Mouse (Mus musculus) retina, adult 2 months (tissue): Measurements from ENCODE around the gene Cfhr1.

Experiments
- DNase-seq: peaks from one replicate; pipeline ENCODE4 v3.0.0-alpha.2; 2012; ENCODE audit warnings: low read depth, low spot score

The Cfhr1 gene

GRCm38 (mm10) chr1:139560024-139560423, at the start of gene Cfhr1:
TSS of gene Cfhr1 (minus strand) at chr1:139560272.
- DNase-seq = no peak

- DNase-seq = no peak
Observed at GRCm38 (mm10) chr1:139551311-139551710, 8.8 kb downstream of the Cfhr1 start.

DNA sequence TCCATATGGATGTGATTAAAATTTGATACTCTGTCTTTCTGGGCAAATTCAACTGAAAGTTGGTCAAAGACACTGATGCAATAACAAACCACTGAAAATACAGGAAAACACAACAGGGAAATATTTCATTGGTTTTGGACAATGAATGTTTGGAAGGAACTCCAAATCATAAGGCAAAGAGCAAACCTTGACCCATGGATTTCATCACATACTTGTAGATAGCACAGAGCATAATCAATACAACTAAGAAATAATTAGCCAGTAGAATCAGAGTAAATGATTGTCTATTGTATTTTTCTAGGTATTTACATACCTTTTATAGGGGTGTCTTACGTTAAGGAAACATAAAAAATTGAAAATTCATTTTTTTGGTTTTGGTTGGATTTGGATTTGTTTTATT, 11.5 kb downstream of the Cfhr1 start:
- DNase-seq = no peak

GRCm38 (mm10) chr1:139514556-139514955, 45.5 kb downstream of the Cfhr1 start:
- no peak for DNase-seq

GRCm38 (mm10) chr1:139501258-139501752, 58.8 kb downstream of the Cfhr1 start, which contains the start of gene F13b:
TSS of gene F13b (plus strand) at chr1:139501702.
- no peak for DNase-seq

GRCm38 (mm10) chr1:139499751-139500150, 60.3 kb downstream of the Cfhr1 start:
- DNase-seq = no peak
